Mouse (Mus musculus): Measurements from ENCODE around the gene Pfn1.

Gene Pfn1

DNA sequence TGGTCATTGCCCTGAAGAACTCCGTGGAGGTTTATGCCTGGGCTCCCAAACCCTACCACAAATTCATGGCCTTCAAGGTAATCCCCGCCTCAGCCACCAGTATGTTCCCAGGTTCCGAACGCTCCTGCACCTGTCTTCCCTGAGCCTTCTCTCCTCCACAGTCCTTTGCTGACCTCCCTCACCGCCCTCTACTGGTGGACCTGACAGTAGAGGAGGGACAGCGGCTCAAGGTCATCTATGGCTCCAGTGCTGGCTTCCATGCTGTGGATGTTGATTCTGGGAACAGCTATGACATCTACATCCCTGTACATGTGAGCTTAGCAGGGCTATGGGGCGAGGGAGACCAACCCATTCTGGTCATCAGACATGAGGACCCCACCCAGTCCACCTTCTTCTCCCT is 41.9 kb downstream of the Pfn1 start:
- in situ Hi-C loops (cut with MboI, MseI): loop anchor here in 1 of 2 experiments (5.0 kb wide), 1 partner anchor 70 kb away; the partner anchor contains the start of gene Pld2

DNA sequence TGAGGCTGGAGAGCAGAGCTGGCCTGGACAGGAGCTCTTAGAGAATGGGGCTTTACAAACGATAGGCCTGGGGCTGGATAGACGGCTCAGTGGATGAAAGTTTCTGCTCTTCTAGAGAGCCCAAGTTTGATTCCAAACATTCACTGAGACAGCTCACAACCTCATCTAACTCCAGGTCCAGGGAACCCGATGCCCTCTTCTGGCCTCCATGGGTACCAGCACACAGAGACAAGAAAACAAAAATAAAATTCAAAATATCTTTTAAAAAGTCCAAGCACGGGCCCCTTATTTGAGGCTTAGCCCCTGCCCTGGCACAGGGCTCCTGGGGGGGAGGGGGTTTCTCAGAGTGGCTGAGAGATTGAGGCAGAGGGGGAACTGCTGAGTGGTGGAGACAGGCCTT is 43.7 kb downstream of the Pfn1 start:
- in situ Hi-C loops (cut with MboI, MseI): loop anchor here in 1 of 2 experiments (5.0 kb wide), 1 partner anchor 68 kb away; the partner anchor contains the start of gene Pld2

DNA sequence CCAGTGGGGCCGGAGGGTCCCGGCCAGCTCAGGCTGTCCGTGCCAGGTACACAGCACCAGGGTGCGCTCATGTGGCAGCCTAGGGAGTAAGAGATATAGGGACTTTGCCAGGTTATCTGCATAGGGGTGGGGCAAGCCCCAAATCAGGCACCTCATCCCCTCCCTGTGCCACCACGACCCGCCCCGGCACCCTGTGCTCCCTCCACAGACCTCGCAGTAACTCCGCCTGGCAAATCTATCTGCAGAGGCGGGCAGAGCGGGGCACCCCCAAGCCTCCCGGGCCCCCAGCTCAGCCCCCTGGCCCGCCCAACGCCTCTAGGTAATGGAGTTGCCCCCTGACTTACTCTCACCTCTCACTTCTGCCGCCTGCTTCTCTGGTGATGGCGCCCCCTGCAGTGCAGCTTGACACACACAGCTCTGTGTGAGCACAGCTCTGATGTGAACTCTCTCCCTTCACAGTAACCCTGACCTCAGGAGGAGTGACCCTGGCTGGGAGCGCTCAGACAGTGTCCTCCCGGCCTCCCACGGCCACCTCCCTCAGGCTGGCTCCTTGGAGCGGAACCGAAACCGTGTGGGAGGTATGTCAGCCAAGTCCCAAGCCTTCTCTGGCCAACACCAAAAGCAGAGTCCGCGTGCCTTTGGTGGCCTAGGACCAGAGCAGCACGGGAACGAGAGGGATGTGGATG is 45.9 kb downstream of the Pfn1 start:
- in situ Hi-C loops (cut with MboI, MseI): loop anchor here in 1 of 2 experiments (5.0 kb wide), 2 partner anchors 66 to 196 kb away; partner anchors contain the start of genes Pelp1 and Pld2

DNA sequence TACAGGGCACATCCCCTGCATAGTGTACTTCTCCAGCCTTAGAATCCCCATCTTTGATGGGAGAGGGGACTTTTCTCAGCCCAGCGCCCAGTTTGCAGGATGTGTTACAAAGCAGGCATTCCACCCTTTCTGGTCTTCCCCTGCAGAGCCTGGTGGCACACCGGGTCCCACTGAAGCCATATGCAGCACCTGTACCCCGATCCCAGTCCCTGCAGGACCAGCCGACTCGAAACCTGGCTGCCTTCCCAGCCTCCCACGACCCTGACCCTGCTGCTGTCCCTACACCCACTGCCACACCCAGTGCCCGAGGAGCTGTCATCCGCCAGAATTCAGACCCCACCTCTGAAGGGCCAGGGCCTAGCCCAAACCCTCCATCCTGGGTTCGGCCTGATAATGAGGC is 46.8 kb downstream of the Pfn1 start:
- in situ Hi-C loops (cut with MboI, MseI): loop anchor here in 1 of 2 experiments (5.0 kb wide), 2 partner anchors 65 to 195 kb away; partner anchors contain the start of genes Pelp1 and Pld2

DNA sequence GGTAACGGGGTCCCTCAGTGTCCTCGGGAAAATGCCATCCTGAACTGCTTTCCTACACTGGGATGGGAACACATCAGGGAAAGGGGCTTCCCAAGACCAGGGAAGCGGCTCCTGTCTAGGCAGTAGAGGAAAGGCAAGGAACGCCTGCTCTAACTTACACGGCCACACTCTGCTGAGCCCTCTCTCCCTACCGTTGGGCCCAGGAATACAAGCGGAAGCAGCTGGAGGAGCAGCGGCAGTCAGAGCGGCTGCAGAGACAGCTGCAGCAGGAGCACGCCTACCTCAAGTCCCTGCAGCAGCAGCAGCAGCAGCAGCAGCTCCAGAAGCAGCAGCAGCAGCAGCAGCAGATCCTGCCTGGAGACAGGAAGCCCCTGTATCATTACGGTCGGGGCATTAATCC is 47.7 kb downstream of the Pfn1 start:
- in situ Hi-C loops (cut with MboI, MseI): loop anchor here in 1 of 2 experiments (5.0 kb wide), 2 partner anchors 64 to 194 kb away; partner anchors contain the start of genes Pelp1 and Pld2

DNA sequence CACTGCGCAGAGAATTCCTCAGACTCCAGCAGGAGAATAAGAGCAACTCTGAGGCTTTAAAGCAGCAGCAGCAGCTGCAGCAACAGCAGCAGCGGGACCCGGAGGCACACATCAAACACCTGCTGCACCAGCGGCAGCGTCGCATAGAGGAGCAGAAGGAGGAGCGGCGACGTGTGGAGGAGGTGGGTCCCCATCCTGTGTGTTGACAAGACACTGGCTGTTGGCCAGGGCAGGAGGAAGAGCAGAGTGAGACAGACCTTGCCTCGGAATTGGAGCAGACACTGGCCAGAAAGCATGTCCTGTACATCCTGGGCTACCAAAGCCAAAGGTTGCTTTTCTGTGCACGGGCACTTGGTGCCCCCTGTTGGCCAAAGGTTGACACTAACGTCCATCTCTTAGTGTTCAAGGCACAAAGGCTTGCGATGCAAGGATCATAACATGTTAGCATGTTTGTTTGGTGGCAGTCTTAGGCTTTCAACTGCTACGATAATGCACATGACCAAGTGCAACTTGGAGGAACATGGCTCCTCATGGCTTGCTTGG is 49.3 kb downstream of the Pfn1 start:
- in situ Hi-C loops (cut with MboI, MseI): loop anchor here in 1 of 2 experiments (5.0 kb wide), 2 partner anchors 63 to 193 kb away; partner anchors contain the start of genes Pelp1 and Pld2

Data from T-helper 17 cell (primary cell).